Mouse (Mus musculus) thymus, adult 18-20 months (tissue): Measurements from ENCODE around the gene Nop2.

Experiments
- DNase-seq, 2 experiments: peaks; one replicate each; pipeline ENCODE4 v3.0.0; 2022; ENCODE audit warnings: mixed read lengths in 2 of 2

Nop2 gene

DNA sequence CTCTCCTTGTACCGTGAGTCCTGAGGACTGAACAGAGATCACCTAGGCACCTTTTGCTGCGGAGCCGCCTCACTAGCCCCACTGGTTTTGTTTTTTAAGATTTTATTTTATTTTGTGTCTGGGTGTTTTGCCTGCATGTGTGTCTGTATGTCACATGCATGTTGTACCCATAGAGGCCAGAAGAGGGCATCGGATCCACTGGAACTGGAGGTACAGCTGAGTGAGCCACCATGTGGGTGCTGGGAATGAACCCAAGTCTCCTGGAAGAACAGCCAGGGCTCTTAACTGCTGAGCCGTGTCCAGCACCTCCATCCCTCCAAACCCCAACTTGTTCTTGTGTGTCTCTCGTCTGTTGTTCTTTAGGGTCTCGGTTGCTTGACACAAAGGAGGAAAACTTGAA, 20.8 kb upstream of the Nop2 start:
- no peak for DNase-seq

DNA sequence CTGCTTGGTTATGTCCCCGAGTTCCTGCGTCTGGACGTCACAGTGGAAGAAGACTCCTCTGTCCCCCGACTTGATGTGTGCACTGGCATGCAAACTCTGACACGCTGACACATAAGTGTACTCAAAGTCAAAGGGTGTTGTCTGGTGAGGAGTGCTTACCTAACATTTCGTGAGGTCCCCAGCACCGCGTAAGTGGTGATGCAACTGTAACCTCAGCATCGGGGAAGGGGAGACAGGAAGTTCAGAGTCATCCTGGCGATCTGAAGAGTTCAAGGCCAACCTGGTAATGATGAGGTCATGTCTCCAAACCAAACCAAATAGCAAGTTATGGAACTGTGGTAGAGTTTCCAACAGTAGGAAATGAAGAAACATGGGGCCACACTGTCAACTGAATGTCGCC, 19.2 kb upstream of the Nop2 start:
- no peak for DNase-seq

DNA sequence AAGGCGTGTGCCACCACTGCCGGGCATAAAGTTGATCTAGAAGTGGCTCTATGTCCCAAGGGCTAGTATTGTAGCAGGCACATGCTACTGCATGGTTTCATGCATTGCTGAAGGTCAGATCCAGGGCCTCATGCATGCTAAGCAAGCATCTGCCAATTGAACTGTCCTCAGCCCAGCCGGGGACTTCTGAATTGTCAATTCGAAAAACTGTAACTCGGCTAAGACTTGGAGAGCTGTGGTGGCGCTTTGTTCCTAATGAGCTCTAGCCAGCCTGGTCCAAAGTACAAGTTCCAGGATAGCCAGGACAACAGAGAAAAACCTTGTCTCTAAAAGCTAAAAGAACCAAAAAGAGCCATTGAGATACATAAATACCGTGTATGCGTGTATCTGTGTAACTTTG, 12.3 kb upstream of the Nop2 start:
- DNase-seq = no peak

DNA sequence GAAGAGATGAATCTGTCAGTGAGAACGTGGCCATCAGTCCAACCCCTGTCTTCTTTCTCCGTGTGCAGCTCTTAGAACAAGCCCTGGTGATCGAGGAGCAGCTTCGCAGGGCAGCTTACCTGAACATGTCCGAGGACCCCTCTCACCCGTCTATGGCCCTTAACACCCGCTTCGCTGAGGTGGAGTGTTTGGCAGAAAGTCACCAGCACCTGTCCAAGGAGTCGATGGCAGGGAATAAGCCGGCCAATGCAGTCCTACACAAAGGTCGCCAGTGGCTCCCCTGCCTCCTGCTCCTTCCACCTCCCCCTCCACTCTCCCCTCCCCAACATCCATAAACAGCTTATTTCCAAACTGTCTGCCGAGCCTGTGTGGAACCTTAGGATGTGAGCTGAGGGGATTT, 3.0 kb upstream of the Nop2 start:
- DNase-seq = no peak

DNA sequence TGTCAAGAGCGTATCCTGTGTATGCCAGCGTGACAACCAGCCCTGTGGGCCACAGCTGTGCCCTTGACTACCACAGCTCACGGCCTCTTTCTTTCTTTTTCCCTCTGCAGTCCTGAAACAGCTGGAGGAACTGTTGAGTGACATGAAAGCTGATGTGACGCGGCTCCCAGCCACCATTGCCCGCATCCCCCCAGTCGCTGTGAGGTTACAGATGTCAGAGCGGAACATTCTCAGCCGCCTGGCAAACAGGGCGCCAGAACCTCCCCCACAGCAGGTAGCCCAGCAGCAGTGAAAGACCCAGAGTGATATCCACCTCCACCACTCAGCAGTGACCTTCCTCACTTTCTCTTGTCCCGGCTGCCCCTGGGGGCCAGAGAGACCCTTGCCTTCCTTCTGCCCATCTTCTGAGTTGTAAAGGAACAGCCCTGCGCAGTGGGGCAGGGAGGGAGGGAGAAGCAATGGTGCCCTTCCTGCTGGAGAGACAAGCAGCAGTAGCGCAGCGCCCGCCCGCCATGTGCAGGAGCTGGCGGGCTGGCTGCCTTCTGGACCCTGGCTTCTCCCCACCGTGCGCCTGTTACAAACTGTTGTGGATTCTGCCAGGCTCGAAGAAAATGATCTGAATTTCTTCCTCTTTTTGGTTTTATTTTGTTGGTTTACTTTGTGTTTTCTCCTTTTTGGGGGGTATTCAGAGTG, 1.9 kb upstream of the Nop2 start:
- DNase-seq = peak in 1 of 2 experiments; percentile 40

DNA sequence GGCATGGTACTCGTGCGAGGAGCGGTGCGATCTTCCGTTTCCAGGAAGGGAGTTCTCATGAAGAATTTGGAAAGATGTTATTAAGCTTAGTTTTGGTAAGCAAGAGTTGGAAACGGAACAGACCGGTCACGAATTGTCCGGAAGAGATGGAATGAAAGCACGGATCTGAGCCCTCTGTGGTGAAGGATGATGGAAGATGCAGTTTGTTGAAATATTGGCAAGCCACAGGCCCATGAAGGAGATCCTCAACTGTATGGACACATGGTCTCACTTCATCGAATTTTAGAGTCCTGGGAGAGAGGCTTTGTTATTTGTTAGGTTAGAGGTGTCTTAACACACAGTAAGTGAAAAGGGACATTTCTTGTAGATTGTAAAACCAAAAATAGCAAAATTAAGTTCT, 761 bp downstream of the Nop2 start:
- no peak for DNase-seq

DNA sequence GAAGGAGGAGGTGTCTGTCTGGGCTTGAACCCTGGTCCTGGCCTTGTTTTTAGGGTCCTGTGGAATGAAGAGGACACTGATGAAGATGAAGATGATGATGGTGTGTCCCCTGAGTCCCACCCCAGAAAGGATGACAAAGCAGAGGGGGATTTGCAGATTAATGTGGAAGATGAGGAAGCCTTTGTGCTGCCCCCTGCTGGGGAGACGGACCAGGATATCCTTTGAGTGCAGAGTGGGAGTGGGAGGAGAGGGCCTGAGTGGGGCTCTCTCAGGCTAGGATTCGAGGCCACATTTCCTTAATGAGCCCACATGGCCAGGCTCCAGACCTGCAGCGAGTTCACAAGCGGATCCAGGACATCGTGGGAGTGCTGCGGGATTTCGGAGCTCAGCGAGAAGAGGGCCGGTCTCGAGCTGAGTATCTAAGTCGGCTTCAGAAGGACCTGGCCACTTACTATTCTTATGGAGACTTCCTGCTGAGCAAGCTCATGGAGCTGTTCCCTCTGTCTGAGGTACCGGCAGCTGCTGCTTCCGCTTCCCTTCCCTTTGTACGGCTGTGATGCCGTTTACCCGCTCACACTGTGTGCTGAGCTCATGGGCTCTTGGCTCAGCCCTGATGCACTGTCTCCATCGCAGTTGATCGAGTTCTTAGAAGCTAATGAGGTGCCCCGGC, 5.4 kb downstream of the Nop2 start:
- DNase-seq = no peak

DNA sequence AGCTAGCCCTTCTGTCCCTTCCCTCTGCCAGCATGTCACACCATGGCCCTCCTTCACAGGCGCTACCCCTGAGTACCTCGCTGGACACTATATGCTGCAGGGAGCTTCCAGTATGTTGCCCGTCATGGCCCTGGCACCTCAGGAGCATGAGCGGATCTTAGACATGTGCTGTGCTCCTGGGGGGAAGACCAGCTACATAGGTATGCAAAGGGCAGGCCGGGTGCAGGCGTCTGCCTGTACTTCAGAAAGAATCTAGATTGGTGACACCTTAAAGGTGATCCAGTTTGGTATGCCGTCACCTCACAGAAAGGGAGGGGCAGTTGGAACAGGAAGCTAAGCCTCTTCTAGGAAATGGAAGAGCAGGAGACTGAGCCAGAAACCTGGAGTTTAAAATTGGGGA, 8.0 kb downstream of the Nop2 start:
- no peak for DNase-seq

DNA sequence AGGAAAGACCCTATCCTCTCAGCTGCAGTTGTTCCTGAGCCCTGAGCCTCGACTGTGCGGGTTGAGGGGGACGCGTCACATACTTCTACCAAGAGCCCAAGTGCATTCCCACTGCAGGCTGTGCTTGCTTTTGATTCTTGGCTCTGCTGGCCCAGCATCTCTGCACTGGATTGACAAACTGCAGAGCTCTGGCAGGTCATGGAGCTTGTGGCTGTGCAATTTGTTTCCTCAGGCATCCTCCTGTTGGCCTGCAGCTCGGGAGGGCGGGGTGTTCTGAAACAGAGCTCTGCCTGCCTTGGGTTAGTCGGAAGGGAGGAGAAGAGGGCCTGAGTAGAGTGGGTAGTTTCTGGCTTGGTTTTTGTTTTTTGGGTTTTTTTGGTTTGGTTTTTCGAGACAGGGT, 10.7 kb downstream of the Nop2 start:
- no peak for DNase-seq

DNA sequence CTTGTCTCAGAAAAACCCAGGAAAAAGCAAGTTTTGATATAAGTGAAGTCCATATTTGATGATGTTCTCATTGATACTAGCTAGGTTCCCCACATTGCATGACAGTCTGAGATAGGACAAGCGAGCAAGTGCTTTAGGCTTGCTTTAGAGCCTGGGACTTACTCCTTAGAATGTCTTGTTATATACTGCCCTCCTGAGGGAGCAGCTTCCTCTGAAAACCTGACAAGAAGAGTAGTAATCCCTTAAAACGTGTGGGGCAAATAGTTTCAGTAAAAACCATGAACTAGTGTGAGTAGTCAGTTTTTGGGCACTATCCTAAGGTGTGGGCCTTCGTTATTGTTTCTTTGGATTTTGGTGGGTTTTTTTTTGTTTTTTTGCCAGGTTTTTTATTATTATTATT, 11.4 kb downstream of the Nop2 start:
- no peak for DNase-seq

DNA sequence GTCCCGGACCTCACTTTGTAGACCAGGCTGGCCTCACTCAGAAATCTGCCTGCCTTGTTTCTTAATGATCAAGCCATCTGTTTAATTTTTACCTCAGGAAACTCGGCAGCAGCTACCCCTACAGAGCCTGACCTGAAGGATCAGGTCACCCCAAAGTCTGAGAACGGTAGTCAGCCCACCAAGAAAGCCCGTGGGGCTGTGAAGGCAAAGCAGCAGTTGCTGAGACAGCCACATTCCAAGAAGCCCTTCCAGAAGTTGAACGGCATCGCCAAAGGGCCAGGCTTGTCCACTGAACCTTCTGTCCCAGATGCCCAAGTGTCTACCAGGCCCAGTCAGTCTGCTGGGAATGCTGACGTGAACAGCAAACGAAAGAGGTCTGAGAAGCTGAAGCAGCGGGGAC, 12.2 kb downstream of the Nop2 start:
- DNase-seq = no peak

DNA sequence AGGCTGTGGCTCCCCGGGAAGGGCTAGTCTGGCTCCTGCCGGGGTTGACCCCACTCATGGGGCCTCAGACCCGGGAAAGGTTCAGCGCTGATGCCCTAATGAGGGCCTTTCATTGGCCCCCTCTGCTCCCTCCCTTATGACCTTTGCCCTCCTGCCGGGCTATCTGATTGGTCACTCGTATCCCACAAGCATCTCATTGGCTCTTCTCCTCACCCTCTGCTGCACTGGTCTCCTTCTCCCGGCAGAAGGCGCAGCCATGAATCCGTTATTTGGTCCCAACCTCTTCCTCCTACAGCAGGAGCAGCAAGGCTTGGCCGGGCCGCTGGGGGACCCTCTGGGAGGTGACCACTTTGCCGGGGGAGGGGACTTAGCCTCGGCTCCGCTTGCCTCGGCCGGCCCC, 13.3 kb downstream of the Nop2 start, which contains the start of gene Iffo1:
Iffo1 (plus strand) TSS at position 241 of the 400 bp plus-strand sequence.
- peak; percentile 73 to 87 for DNase-seq

DNA sequence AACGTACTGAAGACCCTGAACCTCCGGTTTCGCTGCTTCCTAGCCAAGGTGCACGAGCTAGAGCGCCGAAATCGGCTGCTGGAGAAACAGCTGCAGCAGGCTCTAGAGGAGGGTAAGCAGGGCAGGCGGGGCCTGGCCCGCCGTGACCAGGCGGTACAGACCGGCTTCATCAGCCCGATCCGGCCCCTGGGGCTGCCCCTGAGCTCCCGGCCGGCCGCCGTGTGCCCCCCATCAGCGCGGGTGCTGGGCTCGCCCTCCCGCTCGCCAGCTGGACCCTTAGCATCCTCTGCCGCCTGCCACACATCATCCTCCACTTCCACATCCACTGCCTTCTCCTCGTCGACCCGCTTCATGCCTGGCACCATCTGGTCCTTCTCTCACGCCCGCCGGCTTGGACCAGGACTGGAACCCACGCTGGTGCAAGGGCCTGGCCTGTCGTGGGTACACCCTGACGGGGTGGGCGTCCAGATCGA, 13.8 kb downstream of the Nop2 start:
- DNase-seq = no peak

DNA sequence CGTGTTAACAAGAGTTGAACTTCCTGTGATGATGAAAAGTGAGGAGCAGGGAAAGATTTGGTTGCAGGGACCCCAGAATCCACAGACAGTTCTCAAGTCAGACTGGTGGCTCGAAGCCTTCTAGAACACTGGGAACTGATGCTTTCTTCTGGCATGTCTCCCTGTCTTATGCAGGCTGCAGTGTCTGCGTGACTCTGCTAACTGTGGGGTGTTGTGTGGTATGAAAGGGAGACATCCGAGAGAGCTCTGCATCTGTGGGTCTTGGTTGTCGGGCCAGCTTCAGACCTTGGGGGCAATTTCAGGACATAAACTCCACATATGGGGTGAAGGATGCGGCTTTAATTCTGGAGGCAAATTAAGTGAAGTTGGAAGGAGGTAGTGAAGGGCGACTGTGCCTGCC, 14.4 kb downstream of the Nop2 start:
- no peak for DNase-seq

DNA sequence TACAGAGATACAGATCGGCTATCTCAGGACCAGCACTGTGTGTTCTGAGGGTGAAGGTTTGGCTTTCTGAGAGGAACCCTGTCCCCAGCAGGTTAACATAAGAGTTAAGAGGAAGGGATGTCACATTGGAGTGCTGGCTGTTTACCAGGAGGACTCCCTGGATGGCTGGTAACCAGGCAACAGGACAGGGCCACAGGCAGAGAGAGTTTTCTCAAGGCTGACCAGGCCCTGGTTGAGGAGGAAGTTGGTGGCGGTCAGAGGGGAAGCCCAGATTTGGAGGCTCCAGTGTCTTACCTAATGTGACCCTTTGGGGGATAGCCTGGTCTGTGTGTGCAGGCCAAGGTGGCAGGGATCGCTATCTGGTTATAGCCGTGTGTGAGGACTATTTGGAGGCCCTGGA, 15.1 kb downstream of the Nop2 start:
- no peak for DNase-seq

DNA sequence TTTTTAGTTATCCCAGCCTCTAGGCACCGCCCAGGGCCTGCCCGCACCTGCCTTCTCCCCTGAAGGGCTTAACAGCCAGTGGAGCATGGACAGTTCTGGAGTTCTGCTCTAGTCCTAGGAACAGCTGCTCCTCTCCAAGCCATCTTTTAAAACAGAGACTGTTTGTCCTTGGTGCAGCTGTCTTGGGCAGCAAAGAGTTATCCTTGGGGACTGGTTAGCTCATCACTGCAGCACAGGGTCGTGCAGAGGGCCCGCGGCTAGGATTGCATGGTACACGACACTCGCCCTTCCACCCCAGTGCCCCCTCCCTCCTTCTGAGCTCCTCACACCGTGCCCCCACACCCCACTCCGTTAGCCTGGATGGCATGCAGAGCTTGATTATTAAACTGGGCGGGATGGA, 15.6 kb downstream of the Nop2 start:
- no peak for DNase-seq

DNA sequence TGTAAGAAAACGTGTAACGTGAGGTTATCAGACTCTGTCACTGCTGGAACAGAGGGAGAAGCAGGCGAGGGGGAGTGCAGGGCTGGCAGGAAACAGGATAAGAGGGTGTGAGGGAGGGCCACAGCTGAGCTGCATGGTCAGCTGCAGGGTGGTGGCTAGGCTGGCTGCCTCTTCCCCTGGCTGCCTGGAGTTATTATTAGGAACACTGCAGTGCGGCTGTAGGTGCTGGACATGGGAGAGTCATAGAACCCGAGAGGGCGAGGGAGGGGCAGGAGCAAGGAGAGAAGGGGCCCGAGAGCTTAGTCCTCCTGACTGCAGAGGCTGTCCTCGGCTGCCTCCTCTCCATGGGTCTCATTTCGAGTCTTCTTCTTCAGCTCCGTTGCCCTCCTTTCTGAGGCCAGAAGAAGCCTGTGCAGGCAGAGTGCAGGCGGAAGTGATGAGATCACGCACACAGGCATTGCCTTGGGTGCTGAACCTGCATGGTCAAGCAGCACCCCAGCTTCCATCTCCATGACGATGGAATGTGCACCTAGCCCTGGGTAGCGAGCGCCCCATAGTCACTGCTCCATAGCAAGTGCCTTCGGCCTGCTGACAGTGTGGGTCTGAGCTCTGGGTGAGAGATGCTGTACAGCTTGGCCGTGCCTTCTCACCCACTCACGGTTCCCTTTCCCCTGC, 16.7 kb downstream of the Nop2 start:
- DNase-seq = no peak

DNA sequence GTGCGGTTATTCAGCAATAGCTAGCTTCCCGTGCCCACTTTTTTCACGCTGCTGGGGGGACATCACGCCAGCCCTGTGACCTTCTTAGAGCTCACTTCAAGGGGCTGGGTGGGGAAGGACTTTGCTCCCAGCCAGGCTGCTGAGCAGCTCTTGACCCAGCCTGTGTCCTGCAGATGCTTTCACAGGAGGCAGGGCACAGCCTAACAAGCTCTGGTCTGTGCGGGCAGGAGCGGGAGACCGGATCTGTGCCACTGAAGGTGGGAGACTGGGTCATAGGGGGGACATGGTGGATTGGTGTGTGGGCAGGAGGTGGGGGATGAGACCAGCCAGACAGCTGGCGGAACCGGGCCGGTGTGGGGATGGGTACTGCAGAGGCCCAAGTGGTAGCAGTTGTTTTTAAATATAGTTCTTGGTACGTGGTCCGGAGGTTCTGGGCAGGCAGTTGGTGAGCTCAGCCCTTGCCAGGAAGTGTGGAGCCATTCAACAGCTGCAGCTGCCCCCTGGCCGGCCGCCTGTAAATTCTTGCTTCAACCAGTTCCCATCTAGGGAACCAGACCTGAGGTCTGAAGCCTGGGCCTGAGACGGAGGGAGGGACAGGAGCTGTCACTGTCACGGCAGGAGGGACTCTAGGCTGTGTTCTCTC, 17.3 kb downstream of the Nop2 start:
- no peak for DNase-seq

DNA sequence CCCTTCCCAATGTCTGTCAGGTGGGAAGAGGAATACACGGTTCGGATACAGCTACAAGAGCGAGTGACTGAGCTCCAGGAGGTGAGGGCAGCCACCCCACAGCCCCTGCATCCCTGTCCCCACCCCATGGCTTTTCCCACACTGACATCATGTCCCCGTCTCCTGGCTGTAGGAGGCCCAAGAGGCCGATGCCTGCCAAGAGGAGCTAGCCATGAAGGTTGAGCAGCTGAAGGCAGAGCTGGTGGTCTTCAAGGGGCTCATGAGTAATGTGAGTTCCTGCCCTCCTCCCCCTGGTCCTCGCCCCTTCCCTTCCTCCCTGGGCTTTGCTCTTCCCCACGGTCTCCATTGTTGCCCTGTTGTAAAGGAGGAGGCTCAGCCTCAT, 17.9 kb downstream of the Nop2 start:
- no peak for DNase-seq

DNA sequence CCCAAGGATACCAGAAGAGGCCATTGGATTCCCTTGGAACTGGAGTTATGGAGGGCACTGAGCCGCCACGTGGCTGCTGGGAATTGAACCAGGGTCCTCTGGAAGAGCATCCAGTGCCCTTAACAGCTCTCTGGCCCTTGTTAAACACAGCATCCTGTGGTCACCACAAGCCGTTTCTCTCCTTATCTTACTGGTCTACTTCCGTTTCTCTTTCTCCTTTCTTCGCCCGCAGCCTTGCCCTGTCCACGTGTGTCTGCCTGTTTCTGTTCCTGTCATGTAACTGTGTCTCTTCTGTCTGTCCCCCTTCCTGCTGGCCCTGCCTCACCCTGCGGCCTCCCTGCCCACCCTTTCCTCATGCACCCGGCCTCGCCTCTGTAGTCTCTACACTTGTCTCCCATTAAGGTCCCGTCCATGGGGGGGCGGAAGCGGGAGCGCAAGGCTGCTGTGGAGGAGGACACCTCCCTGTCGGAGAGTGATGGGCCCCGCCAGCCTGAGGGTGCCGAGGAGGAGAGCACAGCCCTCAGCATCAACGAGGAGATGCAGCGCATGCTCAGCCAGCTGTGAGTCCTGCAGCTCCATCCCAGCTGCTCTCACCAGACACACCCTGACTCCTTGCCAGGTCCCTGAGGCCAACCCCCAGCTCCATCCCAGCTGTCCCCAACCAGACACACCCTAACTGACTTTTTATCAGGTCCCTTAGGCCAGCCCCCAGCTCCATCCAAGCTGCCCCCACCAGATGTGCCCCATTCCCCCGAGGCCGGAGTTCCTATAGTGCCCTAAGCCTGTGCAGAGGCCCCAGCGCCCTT, 20.7 kb downstream of the Nop2 start:
- no peak for DNase-seq

DNA sequence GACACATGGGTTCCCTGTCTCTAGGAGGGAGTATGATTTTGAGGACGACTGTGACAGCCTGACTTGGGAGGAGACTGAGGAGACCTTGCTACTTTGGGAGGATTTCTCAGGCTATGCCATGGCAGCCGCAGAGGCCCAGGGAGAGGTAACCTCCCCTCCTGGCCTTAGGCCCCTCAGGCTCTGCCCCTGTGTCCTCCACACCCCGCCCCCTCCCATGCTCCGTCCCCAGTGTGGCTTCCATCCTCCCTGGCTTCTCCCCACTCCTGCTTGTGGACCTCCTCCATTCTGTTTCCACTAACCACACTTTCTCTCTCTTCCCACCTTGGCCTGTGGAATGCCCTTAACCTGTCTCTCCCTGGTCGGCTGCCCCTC, 21.3 kb downstream of the Nop2 start:
- no peak for DNase-seq

DNA sequence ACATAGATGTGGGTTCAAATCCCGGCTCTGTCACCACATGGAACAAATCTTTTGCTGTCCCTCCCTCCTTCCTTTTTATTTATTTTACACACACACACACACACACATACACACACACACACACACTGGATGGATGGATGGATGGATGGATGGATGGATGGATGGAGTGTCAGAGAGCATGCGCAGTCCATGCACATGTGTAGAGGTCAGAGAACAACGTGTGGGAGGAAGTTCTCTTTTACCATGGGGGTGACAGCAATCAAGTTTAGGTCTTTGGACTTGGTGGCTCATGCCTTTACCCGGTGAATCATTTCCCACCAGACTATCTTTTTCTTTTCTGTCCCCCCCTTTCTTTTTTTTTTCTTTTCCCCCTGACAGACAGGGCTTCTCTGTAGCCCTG, 22.0 kb downstream of the Nop2 start:
- no peak for DNase-seq

DNA sequence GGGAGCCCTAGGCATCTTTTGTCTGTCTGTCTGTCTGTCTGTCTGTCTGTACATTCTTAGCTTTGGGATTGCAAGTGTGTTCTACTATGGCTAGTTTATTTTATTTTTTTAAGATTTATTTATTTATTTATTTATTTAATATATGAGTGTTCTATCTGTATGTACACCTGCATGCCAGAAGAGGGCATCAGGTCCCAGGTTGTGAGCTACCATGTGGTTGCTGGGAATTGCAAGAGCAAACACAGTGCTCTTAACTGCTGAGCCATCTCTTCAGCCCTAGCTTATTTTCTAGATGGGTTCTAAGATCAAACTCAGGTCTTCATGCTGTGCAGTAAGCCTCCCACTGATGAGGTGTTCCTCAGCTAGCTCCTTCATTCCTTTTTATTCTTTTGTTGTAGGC, 22.8 kb downstream of the Nop2 start:
- DNase-seq = no peak
